Mouse (Mus musculus) hindbrain, embryonic 11.5 days (tissue): Measurements from ENCODE around the gene Tagln3. TPM values are rescaled to one million over a fixed set of nuclear protein-coding genes. Genes with fewer than 3 reads are reported as not detected.

ENCODE experiments used
- ATAC-seq: fragments of 200-750 bp; cut with Nextera tagmentation; 2 replicates; pipeline ENCODE4 v1.8.0; 2017; ENCODE audit warnings: mild to moderate bottlenecking, moderate TSS enrichment, moderate library complexity; ENCODE audit not compliant: low FRiP score
- DNase-seq: peaks from one replicate; pipeline ENCODE4 v3.0.0-alpha.2; 2015; ENCODE audit warnings: low spot score
- H3K27ac ChIP-seq: fragments of 300-500 bp; sonication (generic); 2 replicates; pipeline ENCODE4 v1.5.1; 2014; ENCODE audit warnings: mild to moderate bottlenecking, low read depth, low read length
- H3K27me3 ChIP-seq: fragments of 300-500 bp; sonication (generic); 2 replicates; pipeline ENCODE4 v1.6.1; 2014; ENCODE audit warnings: mild to moderate bottlenecking, low read length, moderate library complexity, mixed read lengths; ENCODE audit not compliant: control insufficient read depth, insufficient read depth
- H3K36me3 ChIP-seq: fragments of 300-500 bp; sonication (generic); 2 replicates; pipeline ENCODE4 v1.6.1; 2014; ENCODE audit warnings: mild to moderate bottlenecking, low read length, moderate library complexity, mixed read lengths; ENCODE audit not compliant: control insufficient read depth, insufficient read depth
- H3K4me1 ChIP-seq: fragments of 300-500 bp; sonication (generic); replicated peaks from 2 replicates; pipeline ENCODE4 v1.6.1; 2014; ENCODE audit warnings: low read length, mixed read lengths; ENCODE audit not compliant: control insufficient read depth, insufficient read depth
- H3K4me2 ChIP-seq: fragments of 300-500 bp; sonication (generic); replicated peaks from 2 replicates; pipeline ENCODE4 v1.6.1; 2014; ENCODE audit warnings: mild to moderate bottlenecking, low read depth, low read length
- H3K4me3 ChIP-seq: fragments of 300-500 bp; sonication (generic); 2 replicates; pipeline ENCODE4 v1.5.1; 2014; ENCODE audit warnings: low read depth, low read length
- H3K9ac ChIP-seq: fragments of 300-500 bp; sonication (generic); 2 replicates; pipeline ENCODE4 v1.6.1; 2014; ENCODE audit warnings: low read depth, low read length
- H3K9me3 ChIP-seq: fragments of 300-500 bp; sonication (generic); 2 replicates; pipeline ENCODE4 v1.6.1; 2016; ENCODE audit warnings: low read length; ENCODE audit not compliant: control insufficient read depth
- WGBS: fragments of 180-500 bp; shearing (Covaris S2); extraction: QIAGEN DNeasy Blood & Tissue Kit; methylation state at CpG from one replicate; pipeline ENCODE4 v1.1.7; 2014; 5-methylcytosine and 5-hydroxymethylcytosine counted together
- polyA plus RNA-seq: library from polyadenylated mRNA; unstranded; fragments of >200 nt; fragmentation: Nextera tagmentation; extraction: Ambion mirVana; gene quantifications from 2 replicates; pipeline ENCODE4 v1.2.1, GENCODE M21; 2014

Tagln3 gene
- 410 and 447 TPM in 2 replicates for polyA plus RNA-seq

DNA sequence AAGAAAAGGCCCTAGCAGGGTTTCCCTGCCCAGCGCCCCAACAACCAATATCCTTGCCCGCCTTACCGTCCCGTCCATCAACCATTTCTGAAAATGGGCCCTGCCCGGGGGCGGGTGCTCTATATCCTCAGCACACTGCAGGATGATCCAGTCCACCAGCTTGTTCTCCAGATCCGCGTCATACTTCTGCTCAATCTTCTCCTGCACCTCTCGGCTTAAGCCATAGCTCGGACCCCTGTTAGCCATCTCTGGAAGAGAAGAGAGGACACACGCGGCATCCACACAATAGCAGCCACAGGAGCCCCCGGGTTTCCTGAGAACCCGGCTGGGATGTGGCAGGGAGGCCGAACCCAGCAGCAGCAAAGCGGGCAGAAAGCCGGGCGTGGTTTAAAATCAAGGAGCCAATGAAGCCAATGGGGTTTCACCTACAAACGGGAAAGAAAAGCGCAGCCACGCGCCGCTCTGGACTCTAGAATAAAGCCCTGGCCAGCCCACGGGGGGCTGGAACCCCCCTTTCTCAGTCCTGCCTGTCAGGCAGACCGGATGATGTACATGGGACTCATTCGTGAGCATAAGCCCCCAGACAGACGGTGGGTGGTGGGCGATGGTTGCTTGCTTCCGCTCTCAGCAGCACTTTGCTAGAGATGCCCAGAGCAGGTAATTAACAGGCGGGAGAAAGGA, at the start of gene Tagln3:
TSS of gene Tagln3 (minus strand) at position 548 of the 681 bp plus-strand sequence.
- H3K4me1 ChIP-seq = peaks cover 2% of the 10 kb centered on the region; the same call in 1 of the 2 replicates
- ATAC-seq (peak; percentile 91), DNase-seq (peak; percentile 85)
- H3K9me3 ChIP-seq = no peaks in the 10 kb centered on the region
- no peaks in the 10 kb centered on the region for H3K27me3 ChIP-seq
- H3K9ac ChIP-seq = peak within 1 kb of the TSS; percentile 72
- peak within 1 kb of the TSS; percentile 91 for H3K27ac ChIP-seq
- peak within 1 kb of the TSS; percentile 50 for H3K4me3 ChIP-seq
- H3K36me3 ChIP-seq = peaks cover 2% of the 10 kb centered on the region; the same call in 1 of the 2 replicates
- WGBS = under 1% methylated on average over 30 of the region's 30 CpGs
- peak within 1 kb of the TSS; percentile 66 for H3K4me2 ChIP-seq

- DNase-seq (no peak), ATAC-seq (no peak)
- H3K9me3 ChIP-seq = no peaks in the 10 kb centered on the region
- no peaks in the 10 kb centered on the region for H3K4me1 ChIP-seq
- H3K27ac ChIP-seq = no peak overlapping the region
- H3K27me3 ChIP-seq = no peaks in the 10 kb centered on the region
- 94% methylated on average over 6 of the region's 6 CpGs for WGBS
- no peak overlapping the region for H3K4me3 ChIP-seq
- no peak overlapping the region for H3K9ac ChIP-seq
- no peak overlapping the region for H3K4me2 ChIP-seq
- H3K36me3 ChIP-seq = 0 out of 2 replicates have a peak, but pooled peaks cover 6% of the 10 kb centered on the region
These were observed 46.5 kb upstream of the Tagln3 start for GRCm38 (mm10) chr16:45770914-45771313.

- no peak overlapping the region for H3K4me2 ChIP-seq
- H3K4me1 ChIP-seq = no peaks in the 10 kb centered on the region
- H3K9ac ChIP-seq = no peak overlapping the region
- DNase-seq (no peak), ATAC-seq (no peak)
- no peak overlapping the region for H3K27ac ChIP-seq
- 0 out of 2 replicates have a peak, but pooled peaks cover 6% of the 10 kb centered on the region for H3K36me3 ChIP-seq
- H3K9me3 ChIP-seq = no peaks in the 10 kb centered on the region
- no peaks in the 10 kb centered on the region for H3K27me3 ChIP-seq
- H3K4me3 ChIP-seq = no peak overlapping the region
- 74% methylated on average over 10 of the region's 10 CpGs for WGBS
These were observed 43.6 kb upstream of the Tagln3 start for GRCm38 (mm10) chr16:45767853-45768640.

GRCm38 (mm10) chr16:45767434-45767833, 43.0 kb upstream of the Tagln3 start:
- DNase-seq = no peak
- no peaks in the 10 kb centered on the region for H3K4me1 ChIP-seq
- H3K27me3 ChIP-seq = no peaks in the 10 kb centered on the region
- no peaks in the 10 kb centered on the region for H3K9me3 ChIP-seq
- no peak overlapping the region for H3K27ac ChIP-seq
- no peak overlapping the region for H3K4me3 ChIP-seq
- 68% methylated on average over 4 of the region's 4 CpGs for WGBS
- no peak for ATAC-seq
- 0 out of 2 replicates have a peak, but pooled peaks cover 6% of the 10 kb centered on the region for H3K36me3 ChIP-seq
- no peak overlapping the region for H3K4me2 ChIP-seq
- no peak overlapping the region for H3K9ac ChIP-seq

- no peak overlapping the region for H3K4me3 ChIP-seq
- H3K9ac ChIP-seq = no peak overlapping the region
- H3K9me3 ChIP-seq = no peaks in the 10 kb centered on the region
- H3K36me3 ChIP-seq = no peaks in the 10 kb centered on the region
- no peak overlapping the region for H3K4me2 ChIP-seq
- H3K27me3 ChIP-seq = no peaks in the 10 kb centered on the region
- H3K4me1 ChIP-seq = no peaks in the 10 kb centered on the region
- no peak overlapping the region for H3K27ac ChIP-seq
- ATAC-seq = no peak
- no peak for DNase-seq
- WGBS = 84% methylated on average over 7 of the region's 7 CpGs
These were observed 41.5 kb upstream of the Tagln3 start for GRCm38 (mm10) chr16:45765801-45766494.

DNA sequence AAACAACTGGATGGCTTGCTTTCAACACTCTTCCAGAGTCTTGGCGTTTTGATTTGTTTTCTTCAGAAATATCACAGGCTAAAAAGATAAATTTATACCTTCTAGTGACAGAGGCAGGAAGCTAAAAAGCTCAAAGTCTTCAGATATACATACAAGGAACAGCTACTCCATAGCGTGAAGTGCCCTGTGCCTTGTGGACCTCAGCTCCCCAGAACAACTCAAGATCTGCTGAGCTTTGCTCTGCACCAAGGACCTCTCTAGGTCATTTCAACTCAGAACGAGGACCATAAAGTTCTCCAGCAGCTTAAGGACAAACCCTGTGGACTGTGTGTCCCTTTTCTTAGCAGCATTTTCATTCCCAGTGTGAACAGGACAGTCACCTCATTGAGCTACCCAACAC, 40.7 kb upstream of the Tagln3 start:
- ATAC-seq = no peak
- Histone ChIP-seq H3K27me3 (no peaks in the 10 kb centered on the region), H3K27ac (no peak overlapping the region), H3K4me2 (no peak overlapping the region), H3K36me3 (no peaks in the 10 kb centered on the region), H3K4me1 (no peaks in the 10 kb centered on the region), H3K4me3 (no peak overlapping the region), H3K9ac (no peak overlapping the region), H3K9me3 (no peaks in the 10 kb centered on the region)
- no peak for DNase-seq
- 83% methylated on average over 3 of the region's 3 CpGs for WGBS

DNA sequence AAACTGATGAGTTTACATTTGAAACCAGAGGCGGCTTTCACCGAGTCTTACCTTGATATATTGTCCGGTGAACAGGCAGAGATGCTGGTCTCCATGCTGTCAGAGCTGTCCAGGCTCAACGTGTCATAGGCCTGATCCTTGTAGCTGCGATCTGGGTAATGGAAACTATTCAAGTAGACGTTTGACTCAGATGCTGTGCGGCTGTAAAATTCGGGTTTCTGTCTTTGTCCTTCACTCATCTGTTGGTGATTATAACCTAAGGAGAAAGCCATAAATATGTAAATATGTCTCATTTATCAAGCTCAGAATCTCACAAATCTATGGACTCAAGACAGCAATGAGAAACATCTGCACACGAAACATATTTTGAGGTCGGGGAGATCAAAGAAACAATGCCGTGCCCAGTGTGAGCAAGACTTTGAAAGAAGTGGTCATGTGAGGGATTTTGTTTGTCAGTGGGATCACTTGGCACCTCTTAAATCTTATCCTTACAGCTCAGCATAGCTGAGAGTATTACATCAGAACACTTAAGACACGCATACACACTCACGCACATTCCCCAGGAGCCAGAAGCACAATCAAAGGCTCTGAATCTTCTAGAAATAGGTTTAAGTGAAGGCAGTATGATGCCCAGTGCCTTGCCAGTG, 38.6 kb upstream of the Tagln3 start:
- WGBS = 85% methylated on average over 13 of the region's 13 CpGs
- no peak overlapping the region for H3K27ac ChIP-seq
- H3K4me2 ChIP-seq = no peak overlapping the region
- DNase-seq = no peak
- no peaks in the 10 kb centered on the region for H3K4me1 ChIP-seq
- H3K27me3 ChIP-seq = no peaks in the 10 kb centered on the region
- H3K9ac ChIP-seq = no peak overlapping the region
- no peak for ATAC-seq
- no peak overlapping the region for H3K4me3 ChIP-seq
- no peaks in the 10 kb centered on the region for H3K9me3 ChIP-seq
- H3K36me3 ChIP-seq = no peaks in the 10 kb centered on the region

- Histone ChIP-seq H3K9ac (no peak overlapping the region), H3K4me3 (no peak overlapping the region), H3K27ac (no peak overlapping the region), H3K36me3 (no peaks in the 10 kb centered on the region), H3K4me1 (no peaks in the 10 kb centered on the region), H3K27me3 (no peaks in the 10 kb centered on the region), H3K9me3 (no peaks in the 10 kb centered on the region), H3K4me2 (no peak overlapping the region)
- WGBS = 91% methylated on average over 1 of the region's 1 CpGs
- no peak for ATAC-seq
- no peak for DNase-seq
These were observed 37.0 kb upstream of the Tagln3 start for GRCm38 (mm10) chr16:45761425-45761824.
